Mouse (Mus musculus) right cerebral cortex, adult 2 months (tissue): ENCODE results near the gene Fpr3.
A peak's percentile ranks its signal among the peaks of the same experiment; 100 is the strongest.
"Not testable (repeated sequence)": the region's sequence is repeated elsewhere in the genome, so short reads cannot be mapped to it uniquely, and the experiment has no call there.

Experiments
- DNase-seq, 2 experiments: peaks; one replicate each; pipeline ENCODE4 v3.0.0; 2021 to 2022; ENCODE audit warnings: low spot score in 2 of 2

Fpr3 gene

GRCm38 (mm10) chr17:17887774-17888248 is at the start of gene Fpr3, which contains the start of gene Fpr2:
Gene Fpr3 (plus strand): TSS chr17:17887852.
Gene Fpr2 (plus strand): TSS chr17:17887824.
- DNase-seq, result no peak

GRCm38 (mm10) chr17:17837919-17838701 is 49.5 kb upstream of the Fpr3 start:
- peak; percentile 94 to 96 for DNase-seq

DNA sequence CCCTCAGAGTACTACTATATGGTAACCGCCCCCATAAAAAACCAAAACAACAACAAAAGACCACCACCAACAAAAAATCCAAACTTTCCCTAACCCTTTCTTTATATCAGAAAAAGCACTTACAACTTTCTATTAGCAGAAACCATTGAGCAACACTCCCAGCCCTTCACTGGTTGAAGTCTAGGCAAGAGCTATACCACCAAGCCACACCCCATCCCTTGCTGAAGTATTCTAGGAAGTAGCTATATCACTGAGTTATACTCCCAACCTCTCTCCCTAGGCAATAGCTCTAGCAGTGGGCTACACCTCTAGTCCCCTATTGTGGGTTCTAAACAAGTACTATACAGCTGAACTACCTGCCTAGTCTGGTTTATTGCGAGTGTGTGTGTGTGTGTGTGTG is 48.4 kb upstream of the Fpr3 start:
- no peak for DNase-seq

DNA sequence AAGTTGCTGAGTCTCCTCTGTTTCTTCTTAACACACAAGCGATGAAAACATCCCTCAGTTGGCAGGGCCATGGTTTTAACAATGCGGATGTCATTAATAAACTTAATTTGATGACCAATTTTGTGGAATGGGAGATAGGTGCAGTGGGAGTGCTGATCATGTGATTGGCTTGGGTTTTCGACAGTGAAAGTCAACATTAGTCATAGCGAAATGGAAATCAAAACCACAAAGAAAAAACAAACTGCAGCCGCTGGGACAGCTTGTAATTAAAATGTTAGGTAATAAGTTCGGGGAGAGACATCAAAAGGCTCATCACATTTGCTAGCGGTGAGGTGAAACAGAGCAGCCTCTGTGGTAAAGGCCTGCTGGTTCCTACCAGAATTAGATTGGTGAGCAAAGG is 46.9 kb upstream of the Fpr3 start:
- no peak for DNase-seq

DNA sequence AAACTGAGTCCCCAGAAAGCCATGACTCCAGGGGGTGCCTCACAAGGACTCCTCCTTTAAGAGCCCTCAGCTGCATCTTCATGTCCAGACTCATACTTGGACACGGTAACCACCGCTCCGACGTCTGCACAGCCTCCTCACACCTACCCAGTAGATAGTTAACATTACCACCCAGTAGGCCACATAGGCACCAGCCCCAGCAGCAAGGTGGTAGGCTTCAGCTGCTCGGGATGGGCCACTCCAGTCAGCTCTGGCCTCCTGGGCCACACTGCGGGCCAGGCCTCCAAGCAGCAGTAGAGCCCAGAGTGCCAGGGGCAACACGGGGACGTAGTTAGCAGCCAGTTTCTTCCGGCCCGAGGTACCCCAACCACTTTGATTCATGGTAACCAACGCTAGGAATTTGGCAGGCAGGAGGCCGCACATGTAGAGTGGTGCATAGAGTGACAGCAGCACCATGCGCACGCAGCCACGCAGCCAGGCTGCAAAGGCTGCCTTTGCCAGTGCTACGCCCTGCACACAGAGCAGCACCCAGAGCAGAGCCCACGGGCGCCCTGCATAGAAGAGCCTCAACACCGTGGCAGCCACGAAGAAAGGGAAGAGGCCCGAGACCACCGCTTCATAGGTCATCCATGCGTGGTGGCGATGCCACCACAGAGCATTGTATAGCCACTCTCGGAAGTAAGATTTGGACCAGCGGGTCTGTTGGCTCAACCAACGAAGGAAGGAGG is 44.0 kb upstream of the Fpr3 start:
- DNase-seq, result no peak

DNA sequence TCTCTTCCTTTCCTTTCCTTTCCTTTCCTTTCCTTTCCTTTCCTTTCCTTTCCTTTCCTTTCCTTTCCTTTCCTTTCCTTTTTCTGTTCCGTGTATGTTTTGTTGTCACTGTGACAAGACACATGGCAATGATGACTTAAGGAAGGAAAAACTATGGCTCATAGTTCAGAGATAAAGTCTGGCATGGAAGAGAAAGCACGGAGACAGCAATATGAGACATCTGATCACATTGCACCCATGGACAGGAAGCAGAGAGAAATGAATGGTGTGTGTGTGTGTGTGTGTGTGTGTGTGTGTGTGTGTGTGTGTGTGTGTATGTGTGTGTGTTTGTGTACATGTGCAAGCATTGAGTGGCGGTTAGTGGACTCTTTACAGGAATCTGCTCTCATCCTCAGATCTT is 43.0 kb upstream of the Fpr3 start:
- not testable (repeated sequence) for DNase-seq

DNA sequence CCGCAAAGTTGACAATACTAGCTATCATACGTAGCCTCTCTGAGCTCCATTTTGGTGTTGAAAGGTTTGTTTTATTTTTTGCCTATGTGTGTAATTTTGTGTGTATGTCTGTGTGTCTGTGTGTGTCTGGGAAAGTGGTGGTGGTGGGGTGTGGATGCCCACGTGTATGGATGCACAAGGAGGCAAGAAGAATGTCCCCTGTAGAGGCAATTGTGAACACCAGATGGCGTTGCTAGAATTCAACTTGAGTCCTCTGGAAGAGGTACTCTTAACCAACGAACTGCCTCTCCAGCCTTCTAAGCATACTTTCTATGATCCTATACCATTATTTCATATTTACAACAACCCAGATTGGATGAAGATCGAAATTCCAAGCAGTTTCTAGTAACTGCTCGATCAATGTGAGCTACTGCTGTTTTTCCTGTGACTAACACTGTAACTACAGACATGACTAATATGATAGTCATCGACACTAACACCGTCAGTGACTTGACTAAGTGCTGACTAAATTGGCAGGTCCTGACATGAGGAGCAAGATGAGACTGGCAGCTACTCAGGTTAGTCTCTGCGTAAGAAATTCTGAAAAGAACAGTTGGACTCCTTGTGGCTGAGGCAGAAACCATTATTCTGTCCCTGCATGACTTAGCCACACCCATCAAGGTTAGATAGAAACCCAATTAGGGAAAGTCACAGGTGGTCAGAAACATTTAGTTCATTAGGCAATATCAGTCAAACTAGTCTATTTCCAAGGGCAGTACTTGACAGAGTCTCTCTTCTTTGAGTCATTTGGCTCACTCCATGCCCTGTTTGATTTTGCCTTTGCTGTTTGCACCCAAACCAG is 42.2 kb upstream of the Fpr3 start:
- DNase-seq, result peak; percentile 39 to 50

DNA sequence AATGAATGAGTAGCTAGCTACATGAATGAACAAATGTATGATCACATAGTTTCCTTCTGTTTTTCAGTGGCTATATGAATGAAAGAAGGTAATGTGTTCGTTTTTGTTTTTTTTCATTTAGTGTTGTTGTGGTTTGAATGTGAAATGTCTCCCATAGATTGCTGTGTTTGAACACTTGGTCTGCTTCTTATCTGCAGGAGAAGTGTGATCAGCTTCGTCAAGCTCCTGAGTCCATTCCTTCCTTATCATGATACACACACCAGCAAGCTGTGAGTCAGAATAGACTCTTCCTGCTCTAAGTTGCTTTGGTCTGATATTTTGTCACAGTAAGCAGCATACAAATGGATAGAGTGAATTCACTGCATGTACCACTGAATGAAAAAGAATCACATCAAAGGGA is 38.7 kb upstream of the Fpr3 start:
- no peak for DNase-seq

DNA sequence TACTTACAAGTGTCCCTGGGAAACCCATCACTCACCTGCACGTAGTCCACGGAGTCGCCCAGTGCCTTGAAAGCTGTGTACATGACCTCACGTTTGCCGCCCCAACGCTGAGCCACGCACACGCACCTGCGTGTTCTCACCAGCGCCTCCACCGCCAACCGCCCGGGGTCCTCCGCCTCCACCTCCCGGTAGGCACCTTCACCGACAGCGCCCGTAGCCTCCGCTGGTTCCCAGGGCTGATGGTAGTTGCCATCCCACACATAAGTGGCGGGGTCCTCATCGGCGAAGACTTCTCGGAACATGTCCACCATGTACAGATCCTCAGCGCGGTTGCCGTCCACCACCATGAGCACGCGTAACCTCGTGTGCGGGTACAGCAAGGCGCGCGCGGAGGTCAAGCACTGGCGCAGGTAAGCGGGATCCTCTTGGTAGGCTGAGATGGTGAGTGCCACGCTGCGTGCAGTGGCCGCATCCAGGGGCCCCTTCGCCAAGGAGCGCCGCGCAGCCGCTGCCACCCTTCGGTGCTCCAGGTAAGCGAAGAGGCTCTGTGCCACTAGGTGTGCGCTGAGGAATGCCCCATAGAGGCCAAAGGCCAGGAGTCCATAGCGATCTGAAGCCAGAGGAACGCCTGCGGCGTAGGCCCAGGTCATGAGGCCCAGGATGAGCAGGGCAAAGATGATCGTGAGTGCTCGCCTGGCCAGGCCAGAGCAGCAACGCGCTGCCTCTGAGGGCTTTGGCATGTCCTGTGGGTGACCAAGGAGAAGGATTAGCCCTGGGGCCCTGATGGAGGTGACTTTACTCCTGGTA is 37.5 kb upstream of the Fpr3 start:
- DNase-seq, result peak in 1 of 2 experiments; percentile 30

- no peak for DNase-seq
These were observed 32.4 kb upstream of the Fpr3 start, which contains the start of gene Has1 for GRCm38 (mm10) chr17:17855064-17855838. Gene Has1 (minus strand): TSS chr17:17855205.

DNA sequence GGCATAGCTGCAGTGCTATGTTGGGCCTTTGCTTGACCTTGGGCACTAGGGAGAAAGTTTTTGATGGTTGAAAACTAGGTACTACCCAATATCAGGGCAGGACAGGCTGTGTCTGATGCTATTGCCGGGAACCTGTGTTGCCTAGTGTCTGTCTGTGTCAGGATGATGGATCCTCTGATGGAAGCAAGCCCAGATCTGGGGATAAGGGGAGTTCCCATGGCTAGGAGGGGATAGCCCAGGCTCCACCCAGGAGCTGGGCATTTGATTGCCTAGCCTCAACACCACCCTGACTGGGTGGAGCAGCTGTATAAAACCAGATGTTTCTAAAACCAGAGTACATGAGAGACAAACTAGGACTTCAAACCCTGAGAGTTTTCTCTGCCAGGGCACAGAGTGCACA is 31.0 kb upstream of the Fpr3 start:
- DNase-seq, result no peak

DNA sequence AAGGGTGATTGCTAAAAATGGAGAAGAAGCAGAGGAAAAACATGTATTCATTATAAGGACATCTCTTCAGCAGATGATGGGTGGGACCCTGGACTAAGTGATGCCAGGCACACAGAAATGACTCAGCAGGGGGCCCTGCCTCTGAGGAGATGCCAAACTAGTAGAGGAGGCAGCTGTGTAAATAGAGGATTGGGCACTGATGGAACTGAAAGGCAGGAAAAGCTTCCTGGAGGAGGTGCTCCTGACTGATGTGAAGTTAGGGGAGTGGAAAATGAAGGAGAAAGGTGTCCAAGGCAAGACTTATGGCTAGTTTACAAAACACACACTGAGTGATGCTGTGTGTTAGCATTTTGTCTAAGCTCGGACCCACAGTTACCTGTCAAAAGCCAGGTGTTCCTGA is 30.2 kb upstream of the Fpr3 start:
- no peak for DNase-seq

DNA sequence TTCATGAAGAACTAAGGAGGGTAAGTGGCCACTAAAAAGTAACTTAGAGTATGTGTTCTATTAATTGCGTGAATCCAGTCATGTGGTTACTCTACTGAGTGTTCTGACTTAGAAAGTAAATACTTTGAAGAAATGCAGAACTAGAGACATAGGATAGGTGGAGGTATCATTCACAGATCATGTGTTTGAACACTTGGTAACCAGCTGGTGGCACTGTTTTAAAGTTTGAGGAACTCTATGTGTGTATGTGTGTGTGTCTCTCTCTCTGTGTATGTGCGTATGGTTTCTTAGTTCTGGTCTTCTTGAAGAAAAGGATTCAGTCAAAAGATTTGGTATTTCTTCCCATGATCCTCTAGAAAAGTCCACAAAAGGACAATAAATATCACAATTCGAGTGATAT is 27.5 kb upstream of the Fpr3 start:
- DNase-seq, result no peak

DNA sequence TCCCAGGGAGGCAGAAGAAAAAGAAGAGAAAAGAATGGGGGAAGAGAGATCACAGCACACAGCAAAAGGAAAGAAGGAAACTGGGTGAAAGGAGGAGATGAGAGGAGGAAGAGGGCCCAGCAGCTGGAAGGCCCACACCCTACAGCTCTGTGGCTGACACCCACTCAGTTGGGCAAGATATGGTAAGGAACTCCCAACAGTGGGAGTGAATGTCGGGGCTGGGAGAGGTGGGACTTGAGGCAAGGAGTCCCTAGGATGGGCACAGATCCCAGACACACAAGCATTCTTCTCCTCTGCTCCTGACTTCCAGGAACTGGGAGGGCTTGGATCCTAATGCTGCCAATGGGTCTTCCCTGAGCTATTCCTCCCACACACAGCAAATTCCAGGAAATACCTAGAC is 25.3 kb upstream of the Fpr3 start:
- no peak for DNase-seq

GRCm38 (mm10) chr17:17865168-17865567 is 22.5 kb upstream of the Fpr3 start:
- no peak for DNase-seq

DNA sequence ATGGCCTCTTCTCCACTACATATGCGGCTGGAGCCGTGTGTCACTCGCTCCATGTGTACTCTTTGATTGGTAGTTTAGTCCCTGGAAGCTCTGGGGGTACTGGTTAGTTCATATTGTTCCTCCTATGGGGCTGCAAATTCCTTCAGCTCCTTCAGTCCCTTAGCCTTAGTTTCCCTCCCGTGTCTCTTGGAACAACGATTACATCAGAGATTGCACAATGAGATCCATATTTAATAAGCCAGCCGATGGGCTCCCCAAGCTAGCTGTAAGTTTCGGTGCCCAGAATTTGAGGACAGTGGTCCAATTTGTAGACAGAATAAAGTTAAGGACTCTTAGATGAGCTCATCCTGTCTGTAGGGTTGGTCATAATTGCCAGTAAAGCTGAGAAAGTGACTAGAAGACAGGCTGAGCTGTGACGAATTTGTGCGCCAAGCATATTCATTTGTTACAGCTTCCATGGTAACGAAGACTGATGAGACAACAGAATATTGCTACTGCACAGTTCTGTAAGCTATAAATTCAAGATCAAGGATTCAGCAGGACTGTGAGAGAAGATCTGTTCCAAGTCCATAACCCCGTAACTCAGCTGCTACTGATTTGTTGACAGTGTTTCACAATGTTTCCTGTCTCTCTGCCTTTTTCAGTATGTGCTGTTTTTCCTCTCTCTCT is 20.7 kb upstream of the Fpr3 start:
- DNase-seq, result peak in 1 of 2 experiments; percentile 15

- DNase-seq, result no peak
These were observed 16.6 kb upstream of the Fpr3 start for GRCm38 (mm10) chr17:17870892-17871550.

DNA sequence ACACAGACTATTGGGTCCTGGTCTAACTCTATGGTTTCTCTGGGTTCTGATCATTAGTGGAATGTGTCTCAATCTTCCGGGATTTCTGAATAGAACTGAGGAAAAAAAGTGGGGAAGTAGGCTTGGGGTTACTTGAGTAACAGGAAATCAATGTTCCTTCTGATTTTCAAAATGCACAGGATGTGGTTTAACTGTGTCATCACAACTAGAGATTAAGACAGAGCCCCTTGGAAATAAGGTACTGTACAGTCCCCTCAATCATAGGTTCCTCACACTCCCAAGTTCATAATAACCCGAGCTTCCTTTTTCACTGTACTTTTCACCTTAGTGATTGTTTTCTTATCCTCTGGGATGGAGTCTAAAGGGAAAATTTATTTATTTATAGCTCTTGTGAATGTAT is 16.0 kb upstream of the Fpr3 start:
- DNase-seq, result no peak

GRCm38 (mm10) chr17:17879347-17879746 is 8.3 kb upstream of the Fpr3 start:
- no peak for DNase-seq
